Mouse (Mus musculus) liver, embryonic 13.5 days (tissue): ENCODE measurements at regions not wholly inside any gene's neighbourhood (a gene's known extent, or its start where the extent isn't known, plus 50 kb on each side); places are given as distances from the start of the nearest gene placed in this dataset.

Source experiments
- ATAC-seq: fragments of 200-750 bp; cut with Nextera tagmentation; 2 replicates; pipeline ENCODE4 v1.8.0; 2017; ENCODE audit warnings: low read depth, mild to moderate bottlenecking, moderate number of reproducible peaks, moderate library complexity
- DNase-seq: peaks from one replicate; pipeline ENCODE4 v3.0.0; 2022
- H3K27ac ChIP-seq: fragments of 300-500 bp; sonication (generic); 2 replicates; pipeline ENCODE4 v1.5.1; 2015; ENCODE audit warnings: moderate library complexity, mild to moderate bottlenecking, inconsistent platforms
- H3K27me3 ChIP-seq: fragments of 300-500 bp; sonication (generic); 2 replicates; pipeline ENCODE4 v1.6.1; 2015; ENCODE audit warnings: mild to moderate bottlenecking, inconsistent platforms
- H3K36me3 ChIP-seq: fragments of 300-500 bp; sonication (generic); 2 replicates; pipeline ENCODE4 v1.6.1; 2015; ENCODE audit warnings: mild to moderate bottlenecking, inconsistent platforms
- H3K4me1 ChIP-seq: fragments of 300-500 bp; sonication (generic); replicated peaks from 2 replicates; pipeline ENCODE4 v1.6.1; 2015; ENCODE audit warnings: inconsistent platforms
- H3K4me2 ChIP-seq: fragments of 300-500 bp; sonication (generic); 2 replicates; pipeline ENCODE4 v1.6.1; 2015; ENCODE audit warnings: inconsistent platforms, mild to moderate bottlenecking, moderate library complexity
- H3K4me3 ChIP-seq: fragments of 300-500 bp; sonication (generic); replicated peaks from 2 replicates; pipeline ENCODE4 v1.5.1; 2015; ENCODE audit warnings: mild to moderate bottlenecking, inconsistent platforms
- H3K9ac ChIP-seq: fragments of 300-500 bp; sonication (generic); 2 replicates; pipeline ENCODE4 v1.6.1; 2015; ENCODE audit warnings: mild to moderate bottlenecking, inconsistent platforms
- H3K9me3 ChIP-seq: fragments of 300-500 bp; sonication (generic); replicated peaks from 2 replicates; pipeline ENCODE4 v1.6.1; 2016; ENCODE audit warnings: inconsistent platforms
- WGBS: fragments of 180-500 bp; shearing (Covaris S2); methylation state at CpG from one replicate; pipeline ENCODE4 v1.1.7; 2015; ENCODE audit not compliant: insufficient replicate concordance; 5-methylcytosine and 5-hydroxymethylcytosine counted together

DNA sequence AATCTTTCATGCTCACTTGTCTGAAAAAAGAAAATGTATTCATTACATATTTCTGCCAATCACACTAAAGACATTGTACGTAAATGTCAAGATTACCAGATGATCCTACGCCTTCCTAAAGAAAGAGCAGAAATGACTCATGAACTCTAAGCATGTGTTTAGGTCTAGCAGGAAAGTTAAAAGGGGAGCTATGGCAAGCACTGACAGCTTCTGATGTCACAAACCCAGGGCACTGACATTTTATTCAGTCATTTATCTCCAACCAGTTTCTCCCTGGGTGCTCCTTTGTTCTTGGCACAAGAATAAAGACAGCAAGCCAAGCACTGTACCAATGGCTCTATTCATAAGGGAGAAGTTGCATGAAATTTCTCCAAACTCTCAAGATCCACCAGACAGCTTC is 133.0 kb downstream of the Mat2b start:
- WGBS, result 75% methylated on average over 2 of the region's 2 CpGs
- ATAC-seq, result no peak

DNA sequence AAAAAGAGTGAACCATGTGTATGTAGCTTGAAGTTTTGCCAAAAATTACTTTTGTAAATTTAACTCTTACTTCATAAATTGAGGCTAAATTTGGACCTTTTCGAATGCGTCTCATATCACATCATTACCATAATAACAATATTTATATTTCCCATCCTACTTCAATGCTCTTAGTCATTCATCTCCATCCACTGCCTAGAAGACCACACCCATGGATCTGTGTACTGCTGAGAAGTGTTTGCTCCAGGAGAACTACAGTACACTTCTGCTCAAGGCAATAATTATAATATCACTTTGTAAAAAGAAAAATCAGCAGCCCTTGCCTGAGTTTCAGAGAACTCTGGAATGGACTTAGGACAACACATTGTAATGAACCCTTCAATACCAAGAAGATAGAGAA is 133.6 kb downstream of the Mat2b start:
- no peak overlapping the region for H3K4me2 ChIP-seq
- WGBS, result 79% methylated on average over 2 of the region's 2 CpGs
- no peak overlapping the region for H3K9ac ChIP-seq
- DNase-seq, result no peak
- ATAC-seq, result no peak
- H3K27me3 ChIP-seq, result no peaks in the 10 kb centered on the region
- H3K4me3 ChIP-seq, result no peak overlapping the region
- H3K4me1 ChIP-seq, result no peaks in the 10 kb centered on the region
- no peaks in the 10 kb centered on the region for H3K36me3 ChIP-seq
- H3K27ac ChIP-seq, result no peak overlapping the region
- H3K9me3 ChIP-seq, result no peaks in the 10 kb centered on the region

More for the DNA sequence above, 133.0 kb downstream of the Mat2b start:
- no peak overlapping the region for H3K9ac ChIP-seq
- no peak for DNase-seq
- H3K4me3 ChIP-seq, result no peak overlapping the region
- H3K27me3 ChIP-seq, result no peaks in the 10 kb centered on the region
- no peaks in the 10 kb centered on the region for H3K36me3 ChIP-seq
- no peak overlapping the region for H3K27ac ChIP-seq
- H3K9me3 ChIP-seq, result no peaks in the 10 kb centered on the region
- no peak overlapping the region for H3K4me2 ChIP-seq
- H3K4me1 ChIP-seq, result no peaks in the 10 kb centered on the region

DNA sequence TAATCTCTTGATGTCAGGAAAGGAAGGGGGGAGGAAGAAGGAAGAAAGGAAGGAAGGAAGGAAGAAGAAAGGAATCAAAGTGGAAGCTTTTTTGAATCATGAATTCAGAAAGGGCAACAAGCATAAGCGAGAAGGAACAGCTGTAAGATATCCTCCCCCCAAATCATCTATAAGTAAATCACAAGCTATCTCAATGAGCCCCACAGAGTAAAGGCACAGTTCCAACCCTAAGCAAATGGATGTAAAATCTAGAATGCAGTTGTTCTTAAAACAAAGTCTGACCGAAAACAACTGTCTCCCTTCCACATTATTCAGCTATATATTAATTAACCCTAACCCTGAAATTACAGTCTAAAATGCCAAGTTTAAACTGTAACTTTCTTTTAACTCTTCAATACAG is 136.5 kb downstream of the Mat2b start:
- Histone ChIP-seq H3K9ac (no peak overlapping the region), H3K27ac (no peak overlapping the region), H3K4me1 (no peaks in the 10 kb centered on the region), H3K27me3 (no peaks in the 10 kb centered on the region), H3K36me3 (no peaks in the 10 kb centered on the region), H3K4me2 (no peak overlapping the region), H3K4me3 (no peak overlapping the region), H3K9me3 (no peaks in the 10 kb centered on the region)
- WGBS, result 73% methylated on average over 2 of the region's 2 CpGs
- ATAC-seq (no peak), DNase-seq (no peak)

DNA sequence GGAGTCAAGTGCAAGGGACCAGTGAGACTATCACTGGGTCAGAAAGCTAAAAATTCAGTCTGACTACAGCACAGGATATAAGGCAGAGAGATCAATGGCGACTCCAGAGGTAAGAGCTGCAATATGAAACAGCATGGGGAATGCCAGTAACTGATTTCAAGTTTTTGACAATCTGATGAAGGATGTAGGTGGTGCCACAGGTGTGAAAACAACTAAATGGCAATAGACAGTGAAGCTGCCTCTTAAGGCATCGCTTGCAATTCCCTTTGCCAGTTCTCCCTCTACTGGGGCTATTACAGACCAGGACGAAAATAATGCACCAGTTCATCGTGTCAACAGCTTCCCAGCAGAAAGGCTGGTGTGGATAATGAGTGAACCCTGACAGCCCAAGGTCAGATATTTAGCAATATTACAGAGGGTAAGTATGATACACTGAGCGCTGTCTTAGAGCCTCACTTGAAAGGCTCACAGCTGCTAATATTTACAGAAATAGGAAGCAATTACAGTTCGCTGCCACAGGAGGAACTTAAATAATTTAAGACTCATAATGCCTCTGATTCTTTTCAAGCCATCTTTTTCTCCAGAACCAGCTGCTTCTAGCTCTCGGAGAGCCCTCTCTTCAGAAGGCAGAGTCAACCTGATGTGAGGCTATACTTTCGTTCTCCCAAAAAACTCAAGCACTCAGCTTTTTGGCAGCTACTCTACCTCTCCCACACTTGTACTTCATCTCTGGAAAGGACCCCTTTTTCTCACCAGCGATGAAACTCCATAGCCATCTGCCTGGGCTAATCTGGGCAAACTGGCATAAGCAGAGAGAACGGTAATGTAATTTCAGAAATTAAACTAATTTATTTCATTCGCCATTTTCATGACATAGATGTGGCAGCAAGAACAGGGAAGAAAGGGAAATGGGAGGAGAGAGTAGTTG is 139.9 kb downstream of the Mat2b start:
- H3K27ac ChIP-seq, result no peak overlapping the region
- no peak overlapping the region for H3K4me3 ChIP-seq
- 61% methylated on average over 11 of the region's 11 CpGs for WGBS
- no peak for DNase-seq
- no peaks in the 10 kb centered on the region for H3K27me3 ChIP-seq
- H3K4me2 ChIP-seq, result no peak overlapping the region
- no peaks in the 10 kb centered on the region for H3K4me1 ChIP-seq
- H3K9ac ChIP-seq, result no peak overlapping the region
- no peaks in the 10 kb centered on the region for H3K36me3 ChIP-seq
- ATAC-seq, result no peak
- H3K9me3 ChIP-seq, result no peaks in the 10 kb centered on the region

DNA sequence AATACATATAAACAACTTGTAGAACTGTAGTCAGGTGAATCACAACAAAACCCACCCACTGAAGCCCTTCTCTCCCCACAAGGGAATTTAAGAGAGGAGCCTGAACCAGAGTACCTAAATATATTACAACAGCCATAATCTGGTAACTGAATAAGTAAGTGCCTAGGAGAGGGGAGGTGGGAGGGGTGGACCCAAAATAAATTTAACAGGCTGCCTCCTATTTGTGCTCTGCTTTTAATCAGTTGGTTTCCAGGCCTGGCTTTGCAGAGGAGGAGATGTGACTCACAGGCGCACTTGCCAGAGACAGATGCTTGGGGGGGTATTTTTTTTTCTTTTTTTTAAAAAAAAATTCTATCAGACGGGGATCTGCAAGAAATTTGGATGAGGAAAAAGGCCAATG is 142.9 kb downstream of the Mat2b start:
- H3K36me3 ChIP-seq, result no peaks in the 10 kb centered on the region
- H3K9me3 ChIP-seq, result no peaks in the 10 kb centered on the region
- H3K9ac ChIP-seq, result no peak overlapping the region
- H3K27me3 ChIP-seq, result no peaks in the 10 kb centered on the region
- H3K4me3 ChIP-seq, result no peak overlapping the region
- 52% methylated on average over 2 of the region's 2 CpGs for WGBS
- H3K27ac ChIP-seq, result no peak overlapping the region
- no peak overlapping the region for H3K4me2 ChIP-seq
- ATAC-seq (no peak), DNase-seq (no peak)
- no peaks in the 10 kb centered on the region for H3K4me1 ChIP-seq

DNA sequence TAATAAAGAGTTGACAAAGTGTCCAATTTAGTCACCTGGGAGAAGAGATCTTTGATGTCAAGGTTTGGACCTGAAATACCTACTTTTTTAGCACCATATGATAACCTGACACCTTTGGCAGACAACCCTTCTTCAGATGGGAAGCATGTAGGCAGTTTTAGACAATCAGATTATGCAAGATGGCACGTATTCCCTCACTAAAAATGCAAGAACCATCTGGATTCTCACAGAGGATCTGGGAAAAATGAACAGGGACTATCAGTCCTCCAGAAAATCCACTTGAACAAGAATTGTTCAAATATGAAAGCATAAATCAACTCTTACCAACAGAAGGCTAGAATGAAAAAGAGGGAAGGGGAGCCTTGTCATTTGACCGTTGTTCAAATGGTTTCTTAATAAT is 148.4 kb downstream of the Mat2b start:
- Histone ChIP-seq H3K27ac (no peak overlapping the region), H3K4me3 (no peak overlapping the region), H3K9me3 (no peaks in the 10 kb centered on the region), H3K36me3 (no peaks in the 10 kb centered on the region), H3K4me2 (no peak overlapping the region), H3K4me1 (no peaks in the 10 kb centered on the region), H3K9ac (no peak overlapping the region), H3K27me3 (no peaks in the 10 kb centered on the region)
- 53% methylated on average over 2 of the region's 2 CpGs for WGBS
- ATAC-seq (no peak), DNase-seq (no peak)

DNA sequence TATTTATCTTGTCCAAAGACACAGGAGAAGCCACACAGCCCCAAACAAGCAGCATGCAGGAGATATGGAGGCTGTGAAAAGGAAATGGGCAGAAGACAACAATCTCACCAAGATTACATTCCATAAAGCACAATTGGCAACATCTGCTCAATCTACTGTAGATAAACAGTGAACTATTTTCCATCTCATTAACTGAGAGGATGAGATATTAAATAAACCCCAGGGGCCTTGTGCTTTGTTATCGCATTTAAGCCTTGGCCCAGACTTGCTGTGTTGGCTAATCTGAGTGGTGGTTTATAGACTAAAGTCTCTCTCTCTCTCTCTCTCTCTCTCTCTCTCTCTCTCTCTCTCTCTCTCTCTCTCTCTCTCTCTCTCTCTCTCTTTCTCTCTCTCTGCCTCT is 149.5 kb downstream of the Mat2b start:
- DNase-seq (no peak), ATAC-seq (no peak)
- Histone ChIP-seq H3K36me3 (no peaks in the 10 kb centered on the region), H3K4me2 (no peak overlapping the region), H3K4me3 (no peak overlapping the region), H3K27me3 (no peaks in the 10 kb centered on the region), H3K4me1 (no peaks in the 10 kb centered on the region), H3K27ac (no peak overlapping the region), H3K9me3 (no peaks in the 10 kb centered on the region), H3K9ac (no peak overlapping the region)
- 60% methylated on average over 1 of the region's 1 CpGs for WGBS

DNA sequence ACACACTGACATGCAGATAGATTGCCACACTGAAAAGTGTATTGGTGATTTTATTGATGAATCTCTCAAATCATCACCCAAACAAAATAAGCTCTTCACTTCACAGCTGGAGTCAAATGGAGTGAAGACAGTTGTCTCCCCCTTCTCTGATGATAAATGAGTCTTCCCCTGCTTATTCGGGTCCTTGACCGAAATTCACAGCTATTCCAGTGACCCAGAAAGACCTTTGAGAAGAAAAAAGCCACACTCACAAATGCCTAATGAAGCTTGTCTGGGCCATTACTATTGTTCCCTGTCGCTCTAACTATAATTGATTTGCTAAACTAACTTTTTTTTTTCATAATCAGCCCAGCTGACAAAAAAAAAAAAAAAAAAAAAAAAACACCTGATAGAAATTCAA is 154.8 kb downstream of the Mat2b start:
- no peak for DNase-seq
- no peaks in the 10 kb centered on the region for H3K4me1 ChIP-seq
- no peaks in the 10 kb centered on the region for H3K36me3 ChIP-seq
- WGBS, result 47% methylated on average over 3 of the region's 3 CpGs
- H3K9me3 ChIP-seq, result no peaks in the 10 kb centered on the region
- H3K9ac ChIP-seq, result no peak overlapping the region
- H3K4me3 ChIP-seq, result no peak overlapping the region
- no peak for ATAC-seq
- no peak overlapping the region for H3K27ac ChIP-seq
- no peak overlapping the region for H3K4me2 ChIP-seq
- H3K27me3 ChIP-seq, result no peaks in the 10 kb centered on the region

DNA sequence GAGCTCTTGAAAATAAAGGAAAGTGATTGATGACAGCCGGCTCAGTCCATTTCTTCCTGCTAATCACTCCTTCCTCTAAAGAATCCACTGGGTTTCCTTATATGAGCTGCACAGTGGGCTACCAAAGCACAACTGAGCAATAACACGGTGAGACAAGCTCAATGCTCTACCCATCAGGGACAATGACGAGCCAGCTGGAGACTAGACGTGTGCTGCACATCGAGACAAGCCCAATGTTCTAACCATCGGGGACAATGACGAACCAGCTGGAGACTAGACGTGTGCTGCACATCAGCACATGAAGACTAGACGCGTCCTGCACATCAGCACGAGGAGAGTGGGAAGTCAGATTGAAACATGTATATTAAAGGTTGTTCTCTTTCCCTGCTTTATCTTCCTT is 155.2 kb downstream of the Mat2b start:
- DNase-seq (no peak), ATAC-seq (no peak)
- H3K9me3 ChIP-seq, result no peaks in the 10 kb centered on the region
- H3K4me3 ChIP-seq, result no peak overlapping the region
- no peak overlapping the region for H3K4me2 ChIP-seq
- H3K9ac ChIP-seq, result no peak overlapping the region
- H3K36me3 ChIP-seq, result no peaks in the 10 kb centered on the region
- H3K27ac ChIP-seq, result no peak overlapping the region
- no peaks in the 10 kb centered on the region for H3K4me1 ChIP-seq
- H3K27me3 ChIP-seq, result no peaks in the 10 kb centered on the region
- 79% methylated on average over 11 of the region's 11 CpGs for WGBS

DNA sequence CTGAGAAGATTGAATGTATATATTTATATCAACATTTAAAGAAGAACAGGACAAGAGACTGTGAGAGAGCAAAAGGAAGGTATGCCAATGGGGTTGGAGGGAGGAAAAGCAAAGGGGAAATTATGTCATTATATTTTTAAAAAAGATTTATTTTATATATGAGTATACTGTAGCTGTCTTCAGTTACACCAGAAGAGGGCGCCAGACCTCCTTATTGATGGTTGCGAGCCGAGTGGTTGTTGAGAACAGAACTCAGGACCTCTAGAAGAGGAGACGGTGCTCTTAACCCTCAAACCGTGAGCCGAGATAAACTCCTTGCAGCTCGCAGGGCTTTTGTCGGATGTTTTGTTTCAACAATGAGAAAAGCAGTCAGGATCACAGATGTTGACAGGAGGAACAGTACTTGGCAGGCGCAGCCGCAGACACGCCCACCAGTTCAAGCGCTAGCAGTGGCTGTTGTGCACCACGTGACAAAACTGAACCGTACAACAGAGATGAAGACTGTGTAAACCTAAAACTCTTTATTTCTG is 158.7 kb downstream of the Mat2b start:
- no peak overlapping the region for H3K9ac ChIP-seq
- ATAC-seq, result no peak
- 73% methylated on average over 14 of the region's 14 CpGs for WGBS
- H3K9me3 ChIP-seq, result no peaks in the 10 kb centered on the region
- H3K4me3 ChIP-seq, result no peak overlapping the region
- H3K4me1 ChIP-seq, result no peaks in the 10 kb centered on the region
- no peak overlapping the region for H3K4me2 ChIP-seq
- DNase-seq, result no peak
- H3K36me3 ChIP-seq, result no peaks in the 10 kb centered on the region
- H3K27me3 ChIP-seq, result no peaks in the 10 kb centered on the region
- no peak overlapping the region for H3K27ac ChIP-seq

DNA sequence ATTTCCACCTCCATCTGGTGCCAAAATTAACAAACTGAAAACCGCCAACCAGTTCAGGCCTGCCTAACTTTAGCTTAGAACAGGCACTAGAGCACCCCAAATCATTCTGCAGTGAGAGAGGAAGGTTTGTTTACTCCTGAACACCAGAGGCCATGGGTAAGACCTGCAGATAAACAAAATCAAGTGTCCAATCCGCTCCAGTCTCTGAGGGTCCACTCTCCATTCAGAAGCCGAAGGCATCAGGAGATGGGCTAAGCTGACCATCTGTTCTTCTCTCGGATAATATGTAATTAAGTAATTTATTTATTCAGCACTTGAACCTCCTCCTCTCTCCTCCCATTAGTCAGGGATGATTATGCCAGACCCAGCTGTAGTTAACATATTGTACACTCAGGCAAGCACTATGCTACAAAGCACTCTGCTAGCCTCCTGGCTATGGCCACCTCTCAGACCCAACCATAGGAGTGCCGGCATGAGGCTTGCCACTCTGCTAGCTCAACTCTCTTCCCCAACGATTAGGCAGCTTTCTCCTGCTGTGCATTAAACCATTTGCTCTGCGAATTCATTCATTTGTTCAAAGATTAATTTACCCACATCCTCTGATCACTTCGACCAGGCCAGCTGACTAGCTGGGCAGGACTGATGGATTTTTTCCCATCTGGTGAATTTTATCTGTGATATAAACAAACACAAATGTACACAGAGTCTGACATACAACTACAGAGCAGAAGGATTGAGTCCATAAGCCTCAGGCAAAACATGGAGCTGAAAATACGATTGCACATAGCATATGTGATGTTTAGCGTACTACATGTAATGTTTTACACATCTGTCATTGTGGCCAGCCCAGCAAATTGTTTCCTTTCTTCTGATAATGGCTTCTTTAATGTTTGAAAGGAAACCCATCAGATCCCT is 184.4 kb downstream of the Mat2b start:
- no peak for DNase-seq
- H3K36me3 ChIP-seq, result no peaks in the 10 kb centered on the region
- WGBS, result 61% methylated on average over 10 of the region's 10 CpGs
- H3K9ac ChIP-seq, result no peak overlapping the region
- no peak overlapping the region for H3K4me3 ChIP-seq
- ATAC-seq, result no peak
- no peaks in the 10 kb centered on the region for H3K27me3 ChIP-seq
- no peaks in the 10 kb centered on the region for H3K4me1 ChIP-seq
- no peak overlapping the region for H3K4me2 ChIP-seq
- no peaks in the 10 kb centered on the region for H3K9me3 ChIP-seq
- H3K27ac ChIP-seq, result no peak overlapping the region
